Mouse (Mus musculus): ENCODE measurements at regions not wholly inside any gene's neighbourhood (a gene's known extent, or its start where the extent isn't known, plus 50 kb on each side); places are given as distances from the start of the nearest gene placed in this dataset.

GRCm38 (mm10) chr8:88417307-88418095 lies 55.5 kb upstream of the Brd7 start:
- Histone ChIP-seq H3K27ac (replicated peaks; ENCODE audit: low read depth, low read length) (no peak overlapping the region), H3K4me3 (ENCODE audit: insufficient read depth, low read depth, low read length) (no peak overlapping the region), H3K4me1 (ENCODE audit: control insufficient read depth, insufficient read depth, insufficient read length, low read length) (no peaks in the 10 kb centered on the region)

DNA sequence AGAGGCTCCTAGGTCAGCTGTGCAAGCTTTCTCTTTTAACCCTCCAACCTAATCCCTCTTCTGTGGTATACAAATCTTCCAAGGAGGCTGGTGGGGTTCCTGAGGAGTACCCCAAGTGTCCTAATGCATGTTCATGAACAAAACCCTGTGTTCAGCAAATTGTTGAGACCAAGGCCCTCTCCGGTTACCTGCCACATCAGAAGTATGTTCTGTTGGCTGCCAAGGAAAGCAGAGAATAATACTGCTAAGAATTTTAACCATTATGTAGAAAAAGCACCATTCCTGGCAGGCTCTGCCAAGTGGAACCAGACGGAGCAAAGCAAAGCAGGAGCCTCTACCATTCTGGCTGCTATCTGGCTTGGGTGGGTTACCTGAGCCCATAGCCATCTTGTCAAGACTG lies 61.3 kb upstream of the Brd7 start:
- Histone ChIP-seq H3K4me1 (ENCODE audit: control insufficient read depth, insufficient read depth, insufficient read length, low read length) (no peaks in the 10 kb centered on the region), H3K27ac (replicated peaks; ENCODE audit: low read depth, low read length) (no peak overlapping the region), H3K4me3 (ENCODE audit: insufficient read depth, low read depth, low read length) (no peak overlapping the region)

- no peak overlapping the region for H3K4me3 ChIP-seq (ENCODE audit: insufficient read depth, low read depth, low read length)
- H3K27ac ChIP-seq (replicated peaks; ENCODE audit: low read depth, low read length): no peak overlapping the region
- no peaks in the 10 kb centered on the region for H3K4me1 ChIP-seq (ENCODE audit: control insufficient read depth, insufficient read depth, insufficient read length, low read length)
Measured at GRCm38 (mm10) chr8:88428560-88428959, 66.6 kb upstream of the Brd7 start.

DNA sequence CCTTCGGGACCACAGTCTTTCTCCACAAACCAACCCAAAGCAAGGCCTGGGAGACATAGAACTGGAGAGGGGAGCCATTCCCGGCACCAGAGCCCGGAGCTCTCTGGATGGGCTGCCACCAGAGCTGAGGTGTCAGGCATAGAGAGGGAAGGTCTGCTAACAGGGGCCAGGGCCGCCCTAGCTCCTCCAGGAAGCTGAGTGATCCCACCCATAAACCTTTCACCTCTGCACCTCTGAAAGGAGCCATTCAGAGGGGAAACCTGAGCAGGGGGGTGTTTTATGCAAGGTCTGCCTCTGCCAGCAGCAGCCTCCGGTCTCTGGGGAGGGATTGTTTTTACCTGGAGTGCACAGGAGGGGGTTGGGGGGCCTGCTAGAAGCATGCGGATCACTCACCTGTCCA lies 69.4 kb upstream of the Brd7 start:
- H3K4me3 ChIP-seq (ENCODE audit: insufficient read depth, low read depth, low read length): no peak overlapping the region
- no peaks in the 10 kb centered on the region for H3K4me1 ChIP-seq (ENCODE audit: control insufficient read depth, insufficient read depth, insufficient read length, low read length)
- H3K27ac ChIP-seq (replicated peaks; ENCODE audit: low read depth, low read length): no peak overlapping the region

GRCm38 (mm10) chr8:88435686-88436085 lies 73.7 kb upstream of the Brd7 start:
- no peaks in the 10 kb centered on the region for H3K4me1 ChIP-seq (ENCODE audit: control insufficient read depth, insufficient read depth, insufficient read length, low read length)
- H3K4me3 ChIP-seq (ENCODE audit: insufficient read depth, low read depth, low read length): no peak overlapping the region
- H3K27ac ChIP-seq (replicated peaks; ENCODE audit: low read depth, low read length): no peak overlapping the region

DNA sequence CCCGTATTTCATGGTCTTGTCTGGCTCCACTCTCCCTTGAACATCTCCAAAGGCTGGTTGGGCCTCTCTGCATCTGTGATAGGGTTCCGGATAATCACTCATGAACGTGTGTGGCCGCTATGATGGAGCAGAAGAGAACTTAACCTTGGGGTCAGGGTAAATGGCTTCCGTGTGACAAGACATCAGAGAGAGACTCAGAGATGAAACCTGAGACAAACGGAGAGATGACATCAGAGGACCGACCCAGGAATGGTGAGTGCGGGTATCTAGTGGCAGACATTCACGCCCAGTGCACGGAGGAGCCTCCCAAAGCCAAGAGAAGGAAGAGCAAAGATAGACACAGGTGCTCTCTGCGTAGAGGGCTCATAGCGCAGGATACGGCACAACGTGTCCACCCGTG lies 78.2 kb upstream of the Brd7 start:
- H3K4me1 ChIP-seq (ENCODE audit: control insufficient read depth, insufficient read depth, insufficient read length, low read length): no peaks in the 10 kb centered on the region
- H3K27ac ChIP-seq (replicated peaks; ENCODE audit: low read depth, low read length): no peak overlapping the region
- H3K4me3 ChIP-seq (ENCODE audit: insufficient read depth, low read depth, low read length): no peak overlapping the region

GRCm38 (mm10) chr8:88443397-88443796 lies 77.8 kb upstream of the Nkd1 start:
- H3K4me1 ChIP-seq (ENCODE audit: control insufficient read depth, insufficient read depth, insufficient read length, low read length): no peaks in the 10 kb centered on the region
- H3K27ac ChIP-seq (replicated peaks; ENCODE audit: low read depth, low read length): no peak overlapping the region
- no peak overlapping the region for H3K4me3 ChIP-seq (ENCODE audit: insufficient read depth, low read depth, low read length)

GRCm38 (mm10) chr8:88447406-88447805 lies 73.7 kb upstream of the Nkd1 start:
- Histone ChIP-seq H3K4me3 (ENCODE audit: insufficient read depth, low read depth, low read length) (no peak overlapping the region), H3K4me1 (ENCODE audit: control insufficient read depth, insufficient read depth, insufficient read length, low read length) (no peaks in the 10 kb centered on the region), H3K27ac (replicated peaks; ENCODE audit: low read depth, low read length) (no peak overlapping the region)

DNA sequence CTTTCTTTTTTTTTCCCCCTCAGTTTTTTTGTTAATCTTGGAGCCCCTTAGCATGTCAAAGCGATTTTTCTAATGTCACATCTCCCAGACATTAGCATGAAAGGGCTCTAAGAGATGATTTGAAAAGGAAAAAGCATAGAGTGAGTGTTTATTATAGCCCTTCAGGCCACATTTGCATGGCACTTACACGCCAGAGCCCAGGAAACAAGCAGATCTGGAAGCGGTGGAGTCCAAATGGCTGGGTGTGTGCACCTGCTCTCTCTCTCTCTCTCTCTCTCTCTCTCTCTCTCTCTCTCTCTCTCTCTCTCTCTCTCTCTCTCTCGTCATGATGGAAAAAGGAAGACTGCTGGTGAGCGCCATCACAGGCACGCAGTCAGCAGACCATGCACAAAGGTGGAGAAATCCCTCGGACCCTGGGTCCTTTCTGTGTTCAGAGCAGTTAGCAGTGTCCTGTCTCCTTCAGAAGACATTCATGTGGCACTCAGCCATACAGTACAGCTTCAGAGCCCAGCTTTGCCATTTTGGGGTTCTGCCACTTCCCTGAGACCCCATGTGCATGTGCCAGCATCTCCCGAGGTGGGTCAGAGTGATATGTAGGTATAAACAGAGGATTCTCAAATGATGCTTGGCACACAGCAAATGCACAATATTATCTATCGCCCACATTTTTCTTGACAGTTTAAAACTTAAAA lies 73.2 kb upstream of the Nkd1 start:
- H3K27ac ChIP-seq (replicated peaks; ENCODE audit: low read depth, low read length): no peak overlapping the region
- no peaks in the 10 kb centered on the region for H3K4me1 ChIP-seq (ENCODE audit: control insufficient read depth, insufficient read depth, insufficient read length, low read length)
- H3K4me3 ChIP-seq (ENCODE audit: insufficient read depth, low read depth, low read length): no peak overlapping the region

DNA sequence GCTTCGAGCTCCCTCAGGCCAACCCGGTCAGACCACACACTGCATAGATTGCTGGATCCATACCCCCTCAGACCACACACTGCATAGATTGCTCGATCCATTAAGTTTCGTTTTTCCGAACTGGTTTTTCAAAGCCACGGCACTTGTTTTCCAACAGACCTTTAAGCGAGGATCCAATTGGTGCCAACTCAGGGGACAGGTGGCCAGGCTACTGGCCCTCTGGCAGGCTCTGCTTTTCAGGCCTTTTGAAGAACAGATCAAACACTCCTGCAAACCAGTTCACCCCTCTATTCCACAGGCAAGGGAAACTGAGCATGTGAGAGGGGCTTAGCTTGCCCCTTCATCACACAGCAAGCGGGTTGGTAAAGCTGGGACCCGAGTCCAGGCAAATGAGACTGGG lies 72.2 kb upstream of the Nkd1 start:
- Histone ChIP-seq H3K4me3 (ENCODE audit: insufficient read depth, low read depth, low read length) (no peak overlapping the region), H3K4me1 (ENCODE audit: control insufficient read depth, insufficient read depth, insufficient read length, low read length) (no peaks in the 10 kb centered on the region)

DNA sequence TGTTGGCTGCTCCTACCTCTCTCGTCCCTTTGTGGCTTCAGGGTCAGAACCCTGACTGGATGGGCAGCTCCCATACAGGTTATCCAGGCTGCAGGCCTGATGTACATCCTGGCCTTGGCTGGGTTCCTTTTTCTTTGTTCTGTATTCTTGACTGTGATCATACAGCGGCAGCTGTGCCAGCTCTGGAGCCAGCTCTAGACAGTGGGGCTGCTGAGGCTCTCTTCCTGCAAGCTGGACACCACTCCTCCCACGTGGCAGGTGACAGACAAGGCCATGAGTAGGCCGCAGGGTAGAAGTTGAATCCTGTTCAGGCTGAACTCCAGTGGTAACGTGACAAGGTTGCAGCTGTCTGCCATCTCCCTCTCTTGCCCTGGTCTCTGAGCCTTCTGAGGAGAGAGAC lies 71.6 kb upstream of the Nkd1 start:
- H3K4me3 ChIP-seq (ENCODE audit: insufficient read depth, low read depth, low read length): no peak overlapping the region
- H3K27ac ChIP-seq (replicated peaks; ENCODE audit: low read depth, low read length): no peak overlapping the region
- H3K4me1 ChIP-seq (ENCODE audit: control insufficient read depth, insufficient read depth, insufficient read length, low read length): no peaks in the 10 kb centered on the region

More for the DNA sequence above, 72.2 kb upstream of the Nkd1 start:
- H3K27ac ChIP-seq (replicated peaks; ENCODE audit: low read depth, low read length): no peak overlapping the region

- H3K4me1 ChIP-seq (ENCODE audit: control insufficient read depth, insufficient read depth, insufficient read length, low read length): no peaks in the 10 kb centered on the region
- H3K4me3 ChIP-seq (ENCODE audit: insufficient read depth, low read depth, low read length): no peak overlapping the region
- no peak overlapping the region for H3K27ac ChIP-seq (replicated peaks; ENCODE audit: low read depth, low read length)
Measured at GRCm38 (mm10) chr8:88450864-88451657, 70.1 kb upstream of the Nkd1 start.

GRCm38 (mm10) chr8:88451658-88452500 lies 69.3 kb upstream of the Nkd1 start:
- Histone ChIP-seq H3K4me1 (ENCODE audit: control insufficient read depth, insufficient read depth, insufficient read length, low read length) (no peaks in the 10 kb centered on the region), H3K4me3 (ENCODE audit: insufficient read depth, low read depth, low read length) (no peak overlapping the region)

DNA sequence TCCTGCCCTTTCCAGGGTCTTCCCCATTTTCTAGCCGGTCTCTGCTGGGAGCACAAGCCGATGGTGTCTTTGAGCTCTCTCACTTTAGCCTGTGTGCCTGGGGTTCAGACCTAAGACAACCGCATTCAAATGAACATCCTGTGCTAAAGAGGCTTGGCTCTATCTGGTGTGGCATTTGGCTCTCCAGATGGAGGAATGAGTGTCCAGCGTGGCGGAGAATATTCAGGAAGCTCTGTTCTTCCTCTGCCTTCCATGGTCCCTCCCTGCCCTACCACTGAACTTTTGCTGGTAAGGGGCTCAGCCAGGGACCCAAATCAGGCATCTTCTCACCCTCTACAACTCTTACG lies 68.7 kb upstream of the Nkd1 start:
- H3K4me3 ChIP-seq (ENCODE audit: insufficient read depth, low read depth, low read length): no peak overlapping the region
- no peaks in the 10 kb centered on the region for H3K4me1 ChIP-seq (ENCODE audit: control insufficient read depth, insufficient read depth, insufficient read length, low read length)
- no peak overlapping the region for H3K27ac ChIP-seq (replicated peaks; ENCODE audit: low read depth, low read length)

More at GRCm38 (mm10) chr8:88451658-88452500, 69.3 kb upstream of the Nkd1 start:
- H3K27ac ChIP-seq (replicated peaks; ENCODE audit: low read depth, low read length): no peak overlapping the region
